Mouse (Mus musculus) MEL (cell line): ENCODE results near the gene Bri3bp. TPM values are rescaled to one million over a fixed set of nuclear protein-coding genes. Genes with fewer than 3 reads are reported as not detected.

Source experiments
- DNase-seq: peaks from one replicate; pipeline ENCODE4 v3.0.0; 2011; ENCODE audit warnings: low read depth, low spot score
- H3K27ac ChIP-seq: 2 replicates; pipeline ENCODE4 v1.5.1; 2012; ENCODE audit warnings: low read depth, mild to moderate bottlenecking, control low read depth, low read length, moderate library complexity; ENCODE audit not compliant: control insufficient read depth
- H3K27me3 ChIP-seq, 2 experiments: fragments of 150-350 bp in 1 of 2; sonication (generic) in 1 of 2; 2 replicates each; pipeline ENCODE4 v1.6.1; 2012; ENCODE audit warnings: low read length in 2 of 2, mild to moderate bottlenecking in 2 of 2, improper control_type of control experiment in 1 of 2, moderate library complexity in 1 of 2; ENCODE audit not compliant: insufficient read depth in 2 of 2, control insufficient read depth in 1 of 2
- H3K36me3 ChIP-seq, 2 experiments: 2 replicates each; pipeline ENCODE4 v1.6.1; 2012 to 2014; ENCODE audit warnings: low read length in 2 of 2, improper control_type of control experiment in 1 of 2, inconsistent platforms in 1 of 2, mild to moderate bottlenecking in 1 of 2; ENCODE audit not compliant: insufficient read depth in 2 of 2, control insufficient read depth in 1 of 2
- H3K4me1 ChIP-seq, 2 experiments: fragments of 150-350 bp in 1 of 2; sonication (generic) in 1 of 2; 2 replicates each; pipeline ENCODE4 v1.6.1; 2012; ENCODE audit warnings: low read length in 2 of 2, improper control_type of control experiment in 1 of 2, mild to moderate bottlenecking in 1 of 2; ENCODE audit not compliant: insufficient read depth in 2 of 2, control insufficient read depth in 1 of 2
- H3K4me3 ChIP-seq, 2 experiments: fragments of 150-350 bp in 1 of 2; sonication (generic) in 1 of 2; 2 replicates each; pipeline ENCODE4 v1.5.1; 2012; ENCODE audit warnings: low read depth in 2 of 2, low read length in 2 of 2, mild to moderate bottlenecking in 2 of 2, moderate library complexity in 2 of 2, control low read depth in 1 of 2, improper control_type of control experiment in 1 of 2; ENCODE audit not compliant: control insufficient read depth in 1 of 2, insufficient read depth in 1 of 2
- H3K79me2 ChIP-seq: 2 replicates; pipeline ENCODE4 v1.6.1; 2012; ENCODE audit warnings: mild to moderate bottlenecking, low read length, moderate library complexity; ENCODE audit not compliant: control insufficient read depth, poor library complexity, insufficient read depth
- H3K9ac ChIP-seq: 2 replicates; pipeline ENCODE4 v1.6.1; 2012; ENCODE audit warnings: low read depth, mild to moderate bottlenecking, control low read depth, low read length, moderate library complexity; ENCODE audit not compliant: control insufficient read depth, poor library complexity, severe bottlenecking
- H3K9me3 ChIP-seq: fragments of 150-350 bp; sonication (generic); replicated peaks from 2 replicates; pipeline ENCODE4 v1.6.1; 2012; ENCODE audit warnings: mild to moderate bottlenecking, low read length, improper control_type of control experiment, moderate library complexity; ENCODE audit not compliant: insufficient read depth
- CTCF ChIP-seq, 3 experiments: IDR thresholded peaks in 2 of 3; conservative IDR thresholded peaks in 1 of 3; 2 replicates each; pipeline ENCODE4 v1.5.1; 2011 to 2012; ENCODE audit warnings: low read length in 3 of 3, low read depth in 2 of 3, mild to moderate bottlenecking in 2 of 3, improper control_type of control experiment in 1 of 3, inconsistent platforms in 1 of 3, mixed read lengths in 1 of 3, moderate library complexity in 1 of 3; ENCODE audit not compliant: control insufficient read depth in 1 of 3, insufficient read depth in 1 of 3, poor library complexity in 1 of 3, severe bottlenecking in 1 of 3
- E2F4 ChIP-seq: IDR thresholded peaks from 2 replicates; pipeline ENCODE4 v1.6.1; 2011; ENCODE audit warnings: low read depth, low read length, improper control_type of control experiment, borderline replicate concordance
- ELF1 ChIP-seq: IDR thresholded peaks from 2 replicates; pipeline ENCODE4 v1.6.1; 2014; ENCODE audit warnings: low read depth, mild to moderate bottlenecking, inconsistent platforms, low read length, improper control_type of control experiment, moderate library complexity
- GABPA ChIP-seq: IDR thresholded peaks from 2 replicates; pipeline ENCODE4 v1.6.1; 2012; ENCODE audit warnings: low read depth, mild to moderate bottlenecking, inconsistent platforms, low read length, improper control_type of control experiment, moderate library complexity
- MAFK ChIP-seq: IDR thresholded peaks from 2 replicates; pipeline ENCODE4 v1.6.1; 2011; ENCODE audit warnings: low read depth, mild to moderate bottlenecking, low read length, improper control_type of control experiment, borderline replicate concordance
- MYB ChIP-seq: IDR thresholded peaks from 2 replicates; pipeline ENCODE4 v1.6.1; 2011; ENCODE audit warnings: mild to moderate bottlenecking, low read depth, low read length, improper control_type of control experiment
- POLR2AphosphoS2 ChIP-seq: IDR thresholded peaks from 2 replicates; pipeline ENCODE4 v1.6.1; 2011; ENCODE audit warnings: low read length, improper control_type of control experiment
- RAD21 ChIP-seq: IDR thresholded peaks from 2 replicates; pipeline ENCODE4 v1.6.1; 2011; ENCODE audit warnings: mild to moderate bottlenecking, low read depth, low read length, improper control_type of control experiment
- SIN3A ChIP-seq: IDR thresholded peaks from 2 replicates; pipeline ENCODE4 v1.6.1; 2012; ENCODE audit warnings: low read length, improper control_type of control experiment, inconsistent platforms
- SMC3 ChIP-seq: IDR thresholded peaks from 2 replicates; pipeline ENCODE4 v1.6.1; 2011; ENCODE audit warnings: low read depth, low read length, improper control_type of control experiment
- TAL1 ChIP-seq: IDR thresholded peaks from 2 replicates; pipeline ENCODE4 v1.6.1; 2012; ENCODE audit warnings: mild to moderate bottlenecking, inconsistent platforms, low read length, moderate library complexity, mixed read lengths
- USF1 ChIP-seq: IDR thresholded peaks from 2 replicates; pipeline ENCODE4 v1.6.1; 2014; ENCODE audit warnings: low read depth, mild to moderate bottlenecking, inconsistent platforms, low read length, improper control_type of control experiment, moderate library complexity
- USF2 ChIP-seq, 2 experiments: IDR thresholded peaks; 2 replicates each; pipeline ENCODE4 v1.6.1; 2011 to 2012; ENCODE audit warnings: improper control_type of control experiment in 2 of 2, low read length in 2 of 2, borderline replicate concordance in 1 of 2, inconsistent platforms in 1 of 2, low read depth in 1 of 2, mild to moderate bottlenecking in 1 of 2; ENCODE audit not compliant: insufficient read depth in 1 of 2
- ZC3H11A ChIP-seq: IDR thresholded peaks from 2 replicates; pipeline ENCODE4 v1.6.1; 2012; ENCODE audit warnings: low read depth, mild to moderate bottlenecking, inconsistent platforms, low read length, improper control_type of control experiment
- ZNF384 ChIP-seq: IDR thresholded peaks from 2 replicates; pipeline ENCODE4 v1.6.1; 2012; ENCODE audit warnings: low read depth, mild to moderate bottlenecking, inconsistent platforms, low read length, improper control_type of control experiment
- polyA plus RNA-seq, 2 experiments: library from polyadenylated mRNA; stranded (reverse) in 1 of 2; unstranded in 1 of 2; fragments of >175 nt in 1 of 2; fragments of >200 nt in 1 of 2; gene quantifications; 2 replicates each; pipeline versions ENCODE4 v1.2.1 to v1.2.4; 2012; ENCODE audit warnings: low replicate concordance in 2 of 2, low read depth in 1 of 2; ENCODE audit not compliant: insufficient read length in 2 of 2, insufficient read depth in 1 of 2, missing spikeins in 1 of 2
- total RNA-seq: library from RNA; depleted of rRNA; stranded (reverse); fragments of 300-350 nt; gene quantifications from 2 replicates; pipeline ENCODE4 v1.2.3, GENCODE M21; 2012; rRNA removed

Bri3bp gene
- total and polyA plus RNA-seq, 3 experiments, result 73.7 to 264 (median 87.6) TPM

GRCm38 (mm10) chr5:125507582-125507981 lies 66.2 kb downstream of the Bri3bp start:
- H3K9me3 ChIP-seq, result no peaks in the 10 kb centered on the region
- no peak for TF ChIP-seq MAFK
- no peak for TF ChIP-seq POLR2AphosphoS2
- TF ChIP-seq GABPA, result no peak
- TF ChIP-seq USF1, result no peak
- TF ChIP-seq ZNF384, result 0 out of 2 replicates have a peak, but pooled peaks have one; percentile 41
- no peak for TF ChIP-seq ZC3H11A
- peak; percentile 31 to 65 (median 52) for TF ChIP-seq CTCF (IDR thresholded peaks at IDR 0.05 in 2 of 3, conservative IDR thresholded peaks at IDR 0.05 in 1 of 3; ENCODE audit: control insufficient read depth in 1 of 3, insufficient read depth in 1 of 3, low read depth in 2 of 3, low read length in 3 of 3, poor library complexity in 1 of 3, severe bottlenecking in 1 of 3)
- no peak for TF ChIP-seq USF2 (IDR thresholded peaks at IDR 0.05; ENCODE audit: borderline replicate concordance in 1 of 2, insufficient read depth in 1 of 2, low read depth in 1 of 2, low read length in 2 of 2)
- no peak for TF ChIP-seq E2F4
- TF ChIP-seq SMC3, result peak; percentile 31; the same call in 1 of the 2 replicates
- TF ChIP-seq TAL1, result no peak
- TF ChIP-seq SIN3A, result no peak
- TF ChIP-seq, all 39 proteins: peak for 3
- H3K9ac ChIP-seq, result no peak overlapping the region
- H3K4me3 ChIP-seq, result no peak overlapping the region
- H3K36me3 ChIP-seq, result peaks cover 0 to 2% of the 10 kb centered on the region in 2 experiments; a peak in 1 of 4 replicates
- H3K27me3 ChIP-seq, result no peaks in the 10 kb centered on the region
- H3K79me2 ChIP-seq, result no peaks in the 10 kb centered on the region
- H3K4me1 ChIP-seq, result no peaks in the 10 kb centered on the region
- H3K27ac ChIP-seq, result no peak overlapping the region
- DNase-seq, result peak; percentile 62

GRCm38 (mm10) chr5:125508006-125508405 lies 66.6 kb downstream of the Bri3bp start:
- TF ChIP-seq MYB, result no peak
- TF ChIP-seq USF2 (IDR thresholded peaks at IDR 0.05; ENCODE audit: borderline replicate concordance in 1 of 2, insufficient read depth in 1 of 2, low read depth in 1 of 2, low read length in 2 of 2), result no peak
- no peaks in the 10 kb centered on the region for H3K27me3 ChIP-seq
- H3K79me2 ChIP-seq, result no peaks in the 10 kb centered on the region
- no peak overlapping the region for H3K4me3 ChIP-seq
- no peaks in the 10 kb centered on the region for H3K9me3 ChIP-seq
- H3K27ac ChIP-seq, result no peak overlapping the region
- no peak overlapping the region for H3K9ac ChIP-seq
- H3K36me3 ChIP-seq, result peaks cover 0 to 2% of the 10 kb centered on the region in 2 experiments; a peak in 1 of 4 replicates
- DNase-seq, result no peak
- no peaks in the 10 kb centered on the region for H3K4me1 ChIP-seq

- H3K4me3 ChIP-seq, result no peak overlapping the region
- TF ChIP-seq ELF1 (no peak), CTCF (IDR thresholded peaks at IDR 0.05 in 2 of 3, conservative IDR thresholded peaks at IDR 0.05 in 1 of 3; ENCODE audit: control insufficient read depth in 1 of 3, insufficient read depth in 1 of 3, low read depth in 2 of 3, low read length in 3 of 3, poor library complexity in 1 of 3, severe bottlenecking in 1 of 3) (peak; percentile 82 to 95 (median 94)), SMC3 (peak; percentile 80), RAD21 (peak; percentile 50), ZC3H11A (peak; percentile 27; the same call in 1 of the 2 replicates)
- H3K27me3 ChIP-seq, result no peaks in the 10 kb centered on the region
- H3K79me2 ChIP-seq, result no peaks in the 10 kb centered on the region
- no peak overlapping the region for H3K27ac ChIP-seq
- H3K4me1 ChIP-seq, result no peaks in the 10 kb centered on the region
- peaks cover 0 to 2% of the 10 kb centered on the region in 2 experiments; a peak in 1 of 4 replicates for H3K36me3 ChIP-seq
- H3K9me3 ChIP-seq, result no peaks in the 10 kb centered on the region
- peak; percentile 80 for DNase-seq
- H3K9ac ChIP-seq, result no peak overlapping the region
Observed at GRCm38 (mm10) chr5:125509541-125509940, 68.2 kb downstream of the Bri3bp start.

Other genes with a start within 250 kb of the Bri3bp start
- 51.4 and 53.1 TPM in 2 replicates for gene Scarb1, start 100.5 kb upstream of the Bri3bp start, total RNA-seq
- gene Scarb1, start 100.5 kb upstream of the Bri3bp start, polyA plus RNA-seq, result 10 to 100 TPM in 1 of 2 experiments, not detected in 1; 98.3 TPM
- gene Gm10382, start 52.2 kb upstream of the Bri3bp start, total RNA-seq, result 0.65 TPM in 2 replicates
- under 1 TPM in 1 of 2 experiments, not detected in 1; 0.96 TPM for gene Gm10382, start 52.2 kb upstream of the Bri3bp start, polyA plus RNA-seq
- 511 and 526 TPM in 2 replicates for gene Ubc, start 51.4 kb upstream of the Bri3bp start, total RNA-seq
- gene Ubc, start 51.4 kb upstream of the Bri3bp start, polyA plus RNA-seq, result 1,000 to 10,000 TPM in 1 of 2 experiments, 100 to 1,000 TPM in 1; 113 to 1,075 TPM
- 26.0 and 27.4 TPM in 2 replicates for gene Dhx37, start 7.4 kb upstream of the Bri3bp start, total RNA-seq
- 100 to 1,000 TPM in 1 of 2 experiments, 10 to 100 TPM in 1; 55.3 to 549 TPM for gene Dhx37, start 7.4 kb upstream of the Bri3bp start, polyA plus RNA-seq
- 32.8 and 34.9 TPM in 2 replicates for gene Aacs, start 34.2 kb downstream of the Bri3bp start, total RNA-seq
- gene Aacs, start 34.2 kb downstream of the Bri3bp start, polyA plus RNA-seq, result 10 to 100 TPM in 1 of 2 experiments, not detected in 1; 79.5 TPM
- not detected in 2 replicates for gene Tmem132b, start 90.2 kb downstream of the Bri3bp start, total RNA-seq
- gene Tmem132b, start 90.2 kb downstream of the Bri3bp start, polyA plus RNA-seq, result not detected